Mouse (Mus musculus): ENCODE data around the gene Tnik.

Tnik gene

GRCm38 (mm10) chr3:28473439-28473838, 210.4 kb downstream of the Tnik start:
- DNase-seq (ENCODE audit: low read depth, low spot score): no peak

- no peak for DNase-seq (ENCODE audit: low read depth, low spot score)
Measured at GRCm38 (mm10) chr3:28477373-28477772, 214.4 kb downstream of the Tnik start.

DNA sequence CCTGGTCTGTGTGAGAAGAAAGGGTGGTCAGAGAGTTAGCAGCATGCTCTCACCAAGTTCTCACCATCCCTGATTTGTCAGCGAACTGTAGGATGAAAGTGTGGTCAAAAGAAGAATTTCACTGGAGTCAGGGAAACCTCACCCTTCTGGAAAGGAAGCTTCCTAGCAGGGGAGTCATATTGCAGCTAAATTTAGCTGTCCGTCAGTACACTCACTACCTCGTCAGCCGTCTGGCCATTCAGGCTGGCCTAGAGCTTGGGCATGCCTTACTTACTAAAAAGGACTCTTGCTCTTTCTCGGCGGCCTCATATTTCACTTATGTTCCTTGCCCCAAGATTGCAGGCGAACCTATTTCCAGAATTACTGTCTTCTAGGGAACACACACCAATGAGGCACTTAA, 222.7 kb downstream of the Tnik start:
- no peak for DNase-seq (ENCODE audit: low read depth, low spot score)

DNA sequence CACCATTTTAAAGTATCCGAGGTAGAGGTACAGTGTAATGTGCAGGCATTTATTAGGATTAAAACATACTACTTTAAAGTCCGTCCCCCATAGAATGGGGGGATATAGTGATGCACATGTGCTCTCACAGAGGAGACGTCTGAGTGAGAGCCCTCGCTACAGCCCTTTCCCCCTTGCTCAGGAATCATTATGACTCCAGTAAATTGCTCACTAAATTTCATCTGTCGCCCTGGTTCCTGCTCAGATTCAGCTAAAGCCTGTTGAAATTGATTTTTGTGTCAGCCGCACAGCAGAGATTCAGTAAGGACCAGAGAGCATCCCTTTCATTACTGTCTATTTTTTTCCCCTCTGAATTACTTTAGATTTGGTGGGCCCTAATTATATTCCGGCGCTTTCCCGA, 224.4 kb downstream of the Tnik start:
- no peak for DNase-seq (ENCODE audit: low read depth, low spot score)

GRCm38 (mm10) chr3:28491085-28492041, 228.3 kb downstream of the Tnik start:
- DNase-seq (ENCODE audit: low read depth, low spot score): no peak

- no peak for DNase-seq (ENCODE audit: low read depth, low spot score)
Measured at GRCm38 (mm10) chr3:28496806-28497502, 233.9 kb downstream of the Tnik start.

GRCm38 (mm10) chr3:28497503-28497857, 234.5 kb downstream of the Tnik start:
- no peak for DNase-seq (ENCODE audit: low read depth, low spot score)

- DNase-seq (ENCODE audit: low read depth, low spot score): no peak
Measured at GRCm38 (mm10) chr3:28502697-28503096, 239.7 kb downstream of the Tnik start.

DNA sequence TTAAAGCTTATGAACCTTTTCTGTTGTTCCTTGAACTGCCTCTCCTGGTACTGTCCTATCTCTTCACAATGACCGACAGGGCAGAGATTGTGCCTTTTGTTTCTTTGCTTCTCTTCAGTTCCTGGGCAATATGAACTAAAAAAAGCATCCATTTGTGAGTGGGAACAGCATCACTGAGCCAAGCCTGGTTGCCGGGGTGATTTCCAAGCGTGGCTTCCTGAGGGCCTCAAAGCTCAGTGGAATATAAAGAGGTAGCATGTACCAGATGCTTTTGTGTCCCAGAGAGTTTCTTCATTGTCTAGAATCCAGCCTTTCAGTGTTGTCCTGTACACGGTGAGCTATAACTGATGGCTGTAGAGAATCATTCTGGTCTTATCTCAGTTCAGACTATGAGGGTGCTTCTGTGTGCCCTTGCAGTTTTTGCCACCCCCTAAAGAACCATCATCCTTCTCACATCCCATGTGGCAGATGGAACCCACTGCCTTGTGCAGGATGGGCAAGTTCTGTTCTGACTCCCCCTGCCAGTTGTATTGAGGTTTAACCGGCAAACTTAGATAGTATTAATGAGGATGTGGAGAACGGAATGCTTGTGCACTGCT, 246.4 kb downstream of the Tnik start:
- no peak for DNase-seq (ENCODE audit: low read depth, low spot score)

- DNase-seq (ENCODE audit: low read depth, low spot score): no peak
Measured at GRCm38 (mm10) chr3:28523004-28523482, 260.0 kb downstream of the Tnik start.

DNA sequence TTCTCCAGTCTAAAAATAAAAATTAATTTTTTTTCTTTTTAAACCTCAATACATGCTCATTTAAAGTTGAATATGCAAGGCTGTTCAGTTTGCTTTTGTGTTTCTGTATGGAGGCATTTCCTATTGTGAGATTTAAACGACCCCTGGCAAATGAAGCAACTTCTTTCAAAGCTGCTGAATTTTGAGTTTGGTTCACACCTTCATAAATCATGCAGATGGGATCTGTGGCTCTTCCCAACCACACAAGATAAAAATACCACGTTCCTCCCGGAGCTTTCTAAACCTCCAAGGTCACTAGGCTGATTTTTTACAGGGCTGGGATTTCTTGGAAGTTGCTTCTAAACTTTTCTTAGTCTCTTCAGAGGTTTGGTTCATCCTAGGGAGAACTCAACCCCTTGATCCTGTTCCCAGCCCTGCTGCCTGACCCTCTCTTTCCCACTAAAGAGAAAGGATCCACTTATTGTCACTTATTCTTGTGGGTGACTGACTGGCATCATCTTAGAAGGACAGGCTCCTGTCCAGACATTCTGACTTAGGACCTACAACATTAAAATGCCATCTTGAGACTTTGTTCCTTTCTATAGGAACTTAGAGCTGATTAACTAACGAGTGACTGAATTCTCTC, 260.6 kb downstream of the Tnik start:
- no peak for DNase-seq (ENCODE audit: low read depth, low spot score)

- no peak for DNase-seq (ENCODE audit: low read depth, low spot score)
Measured at GRCm38 (mm10) chr3:28524562-28524961, 261.5 kb downstream of the Tnik start.

GRCm38 (mm10) chr3:28526671-28527070, 263.7 kb downstream of the Tnik start:
- DNase-seq (ENCODE audit: low read depth, low spot score): no peak

DNA sequence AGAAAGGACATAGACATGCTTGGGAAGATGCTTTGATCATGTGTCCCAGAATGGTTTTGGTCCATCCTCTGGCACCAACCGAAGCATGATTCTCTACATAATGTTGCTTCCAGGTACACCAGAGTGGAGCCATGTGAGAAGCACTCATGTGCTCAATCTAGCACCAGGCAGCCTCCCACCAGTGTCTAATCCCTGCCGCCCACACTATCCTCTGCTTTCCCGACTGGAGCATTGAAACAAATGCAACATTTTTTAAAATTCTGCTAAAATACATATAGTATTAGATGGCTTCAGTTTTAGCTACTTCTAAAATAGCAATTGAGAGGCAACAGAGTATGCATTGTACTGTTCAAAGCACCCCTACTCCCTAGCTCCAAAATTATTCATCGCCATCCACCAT, 264.2 kb downstream of the Tnik start:
- DNase-seq (ENCODE audit: low read depth, low spot score): no peak

GRCm38 (mm10) chr3:28529548-28529947, 266.5 kb downstream of the Tnik start:
- no peak for DNase-seq (ENCODE audit: low read depth, low spot score)

DNA sequence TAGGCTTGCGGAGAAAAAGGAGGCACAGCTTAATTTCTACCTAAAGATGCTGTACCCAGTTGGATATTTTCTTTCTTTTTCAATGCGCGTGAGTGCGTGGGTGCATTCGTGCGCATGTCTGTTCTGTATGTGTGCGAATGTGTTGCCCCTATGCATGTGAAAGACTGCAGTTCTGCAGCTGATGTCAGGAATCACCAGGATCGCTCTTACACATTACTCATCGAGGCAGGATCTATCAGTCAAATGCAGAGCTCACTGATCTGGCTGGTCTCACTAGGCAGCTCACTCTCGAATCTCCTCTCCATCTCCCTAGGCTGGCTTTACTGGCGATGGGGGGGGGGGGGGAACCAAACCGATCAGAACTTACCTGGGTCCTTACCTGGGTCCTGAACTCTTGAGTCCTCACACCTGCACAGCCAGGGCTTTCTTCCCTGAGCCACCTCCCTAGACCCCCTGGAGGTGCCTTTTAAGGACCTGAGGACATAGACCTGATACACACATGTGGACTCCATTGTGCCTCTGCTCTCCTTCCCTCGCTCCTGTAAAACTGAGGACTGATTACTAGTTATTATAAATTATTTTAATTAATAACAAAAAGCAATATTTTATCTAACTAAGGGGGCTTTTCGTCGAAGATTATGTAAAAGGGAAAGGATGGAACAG, 268.4 kb downstream of the Tnik start:
- DNase-seq (ENCODE audit: low read depth, low spot score): no peak

DNA sequence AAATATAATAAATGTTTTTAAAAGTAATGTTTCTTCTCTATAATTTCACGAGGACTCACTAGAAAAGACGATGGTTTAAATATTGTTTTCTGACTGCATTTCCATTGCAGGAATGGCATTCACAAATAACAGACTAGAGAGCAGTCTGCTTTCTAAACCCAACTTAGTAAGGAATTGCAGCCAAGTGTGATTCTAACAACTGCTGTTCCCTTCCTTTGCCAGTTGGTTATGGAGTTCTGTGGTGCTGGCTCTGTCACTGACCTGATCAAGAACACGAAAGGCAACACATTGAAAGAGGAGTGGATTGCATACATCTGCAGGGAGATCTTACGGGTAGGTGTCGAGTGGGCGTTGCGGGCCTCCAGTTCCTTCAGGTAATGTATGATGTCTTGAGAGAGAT, 269.7 kb downstream of the Tnik start:
- no peak for DNase-seq (ENCODE audit: low read depth, low spot score)

DNA sequence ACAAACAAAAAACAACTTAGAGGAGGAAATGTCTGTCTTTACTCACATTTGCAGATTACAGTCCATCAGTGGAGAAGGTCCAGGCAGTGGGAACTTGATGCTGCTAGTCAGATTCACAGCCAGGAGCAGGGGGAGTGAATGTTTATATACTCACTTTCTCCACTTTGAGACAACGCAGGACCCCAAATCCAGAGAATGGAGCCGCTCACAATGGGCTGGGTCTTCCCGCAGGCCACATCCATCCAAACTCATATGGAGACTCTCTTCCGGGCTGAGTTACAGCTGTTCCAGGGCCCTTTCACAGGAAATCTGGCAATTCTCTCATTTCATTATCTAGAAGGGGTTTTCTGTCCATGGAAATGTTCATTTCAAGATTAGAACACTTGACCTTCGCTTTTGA, 277.1 kb downstream of the Tnik start:
- DNase-seq (ENCODE audit: low read depth, low spot score): no peak

DNA sequence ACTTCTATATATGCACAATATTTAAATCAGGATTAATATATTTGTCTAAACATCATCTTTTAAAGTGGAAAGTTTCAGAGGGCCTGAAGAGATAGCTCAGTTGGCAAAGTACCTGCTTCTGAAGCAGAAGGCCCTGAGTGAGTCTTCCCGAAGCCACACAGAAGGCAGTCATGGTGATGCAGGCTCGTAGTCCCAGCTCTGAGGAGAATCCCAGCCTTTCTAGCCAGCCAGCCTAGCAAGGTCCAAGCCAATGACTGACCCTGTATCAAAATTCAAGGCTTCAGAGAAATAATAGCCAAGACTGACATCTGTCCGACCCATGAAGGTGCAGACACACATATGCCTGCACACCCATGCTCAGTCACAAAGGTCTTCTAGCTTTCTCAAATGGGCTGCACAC, 279.9 kb downstream of the Tnik start:
- DNase-seq (ENCODE audit: low read depth, low spot score): no peak

- DNase-seq (ENCODE audit: low read depth, low spot score): no peak
Measured at GRCm38 (mm10) chr3:28543380-28543984, 280.5 kb downstream of the Tnik start.

DNA sequence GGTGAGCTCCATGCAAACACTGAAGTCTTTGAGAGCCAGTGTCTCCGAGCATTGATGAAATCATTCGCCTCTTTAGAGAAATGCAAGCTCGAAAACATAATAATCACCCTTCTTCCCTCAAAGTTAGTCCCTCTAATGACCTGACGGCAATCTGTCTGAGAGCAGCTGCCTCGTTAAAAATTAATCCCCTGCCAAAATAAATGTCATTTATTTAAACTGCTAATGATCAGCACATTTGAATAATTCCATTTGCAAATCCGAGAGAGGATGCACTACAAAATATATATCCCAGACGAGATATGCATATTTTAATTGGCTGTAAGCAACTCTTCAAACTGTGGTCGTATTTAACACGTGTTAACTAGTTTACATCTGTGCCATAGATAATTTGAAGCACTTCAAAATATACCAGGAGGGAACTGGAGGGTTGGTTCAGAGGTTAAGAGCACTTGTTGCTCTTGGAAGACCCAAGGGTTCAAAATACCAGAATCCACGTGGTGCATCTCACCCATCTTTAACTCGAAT, 281.4 kb downstream of the Tnik start:
- no peak for DNase-seq (ENCODE audit: low read depth, low spot score)

All from A20 (cell line).